Mouse (Mus musculus) heart, adult 2 months (tissue): Measurements from ENCODE around the gene Ldhd. TPM values are rescaled to one million over a fixed set of nuclear protein-coding genes. Genes with fewer than 3 reads are reported as not detected.
"Not testable (repeated sequence)": the region's sequence is repeated elsewhere in the genome, so short reads cannot be mapped to it uniquely, and the experiment has no call there.

Experiments
- DNase-seq, 2 experiments: peaks; one replicate each; pipeline ENCODE4 v3.0.0; 2021
- H3K27ac ChIP-seq: fragments of 200-600 bp; 2 replicates; pipeline ENCODE4 v1.8.1; 2022
- H3K27me3 ChIP-seq: fragments of 200-500 bp; 2 replicates; pipeline ENCODE4 v1.6.1; 2012; ENCODE audit warnings: mild to moderate bottlenecking, low read length, inconsistent platforms, mixed read lengths; ENCODE audit not compliant: control insufficient read depth, insufficient read depth
- H3K36me3 ChIP-seq: fragments of 200-500 bp; 2 replicates; pipeline ENCODE4 v1.6.1; 2012; ENCODE audit warnings: low read length, inconsistent platforms; ENCODE audit not compliant: control insufficient read depth, insufficient read depth
- H3K4me1 ChIP-seq: fragments of 200-500 bp; 2 replicates; pipeline ENCODE4 v1.6.1; 2011; ENCODE audit warnings: low read length; ENCODE audit not compliant: control insufficient read depth, insufficient read depth
- H3K4me3 ChIP-seq: fragments of 200-600 bp; 2 replicates; pipeline ENCODE4 v1.8.1; 2022
- H3K79me2 ChIP-seq: fragments of 200-500 bp; replicated peaks from 2 replicates; pipeline ENCODE4 v1.6.1; 2012; ENCODE audit warnings: mild to moderate bottlenecking, inconsistent platforms, low read length, moderate library complexity, mixed read lengths; ENCODE audit not compliant: control insufficient read depth, insufficient read depth
- H3K9ac ChIP-seq: fragments of 200-500 bp; 2 replicates; pipeline ENCODE4 v1.6.1; 2012; ENCODE audit warnings: low read depth, mild to moderate bottlenecking, control low read depth, inconsistent platforms, low read length, mixed read lengths
- CTCF ChIP-seq: fragments of 200-600 bp; IDR thresholded peaks from 2 replicates; pipeline ENCODE4 v1.8.1; 2022; ENCODE audit warnings: antibody characterized with exemption, mild to moderate bottlenecking, moderate library complexity
- EP300 ChIP-seq: fragments of 200-500 bp; IDR thresholded peaks from 2 replicates; pipeline ENCODE4 v1.6.1; 2011; ENCODE audit warnings: low read depth, low read length, control low read depth; ENCODE audit not compliant: insufficient read depth
- POLR2A ChIP-seq: fragments of 200-500 bp; IDR thresholded peaks from 2 replicates; pipeline ENCODE4 v1.6.1; 2011; ENCODE audit warnings: mild to moderate bottlenecking, low read depth, low read length, control low read depth; ENCODE audit not compliant: insufficient read depth
- WGBS: fragments of 180-500 bp; shearing (Covaris S2); methylation state at CpG from one replicate; pipeline ENCODE4 v1.1.7; 2018; 5-methylcytosine and 5-hydroxymethylcytosine counted together
- intact Hi-C: fragments of 180-260 bp; cut with DNase I; formaldehyde crosslinking; loops from one replicate; pipeline ENCODE4 v1.15.1; 2025
- polyA plus RNA-seq: library from polyadenylated mRNA; depleted of rRNA; stranded (reverse); fragments of >200 nt; gene quantifications from 2 replicates; pipeline ENCODE4 v1.2.3, GENCODE M21; 2012
- total RNA-seq, 2 experiments: library from RNA; stranded (reverse); gene quantifications; 2 replicates each; pipeline ENCODE4 v1.2.3; 2021

The Ldhd gene
- total and polyA plus RNA-seq, 3 experiments: 43.4 to 53.4 (median 52.1) TPM

GRCm38 (mm10) chr8:111658819-111659423 lies 28.7 kb upstream of the Ldhd start:
- Histone ChIP-seq H3K79me2 (peaks cover 1% of the 10 kb centered on the region; the same call in 1 of the 2 replicates), H3K4me1 (peaks cover 16% of the 10 kb centered on the region), H3K27ac (peak overlapping the region; percentile 57), H3K36me3 (peaks cover 8% of the 10 kb centered on the region; the same call in 1 of the 2 replicates), H3K27me3 (no peaks in the 10 kb centered on the region), H3K9ac (no peak overlapping the region), H3K4me3 (no peak overlapping the region)
- DNase-seq: peak in 1 of 2 experiments; percentile 33
- 27% methylated on average over 6 of the region's 6 CpGs for WGBS
- TF ChIP-seq EP300 (no peak), CTCF (no peak), POLR2A (no peak)
- intact Hi-C loops: no loop called here

GRCm38 (mm10) chr8:111657312-111657854 lies 27.2 kb upstream of the Ldhd start:
- intact Hi-C loops: no loop called here
- H3K27me3 ChIP-seq: no peaks in the 10 kb centered on the region
- H3K27ac ChIP-seq: no peak overlapping the region
- DNase-seq: no peak
- H3K4me1 ChIP-seq: peaks cover 16% of the 10 kb centered on the region
- no peak for TF ChIP-seq EP300
- TF ChIP-seq CTCF: no peak
- TF ChIP-seq POLR2A: no peak
- H3K9ac ChIP-seq: no peak overlapping the region
- H3K4me3 ChIP-seq: no peak overlapping the region
- WGBS: 41% methylated on average over 1 of the region's 1 CpGs
- peaks cover 1% of the 10 kb centered on the region for H3K79me2 ChIP-seq
- peaks cover 8% of the 10 kb centered on the region; the same call in 1 of the 2 replicates for H3K36me3 ChIP-seq

DNA sequence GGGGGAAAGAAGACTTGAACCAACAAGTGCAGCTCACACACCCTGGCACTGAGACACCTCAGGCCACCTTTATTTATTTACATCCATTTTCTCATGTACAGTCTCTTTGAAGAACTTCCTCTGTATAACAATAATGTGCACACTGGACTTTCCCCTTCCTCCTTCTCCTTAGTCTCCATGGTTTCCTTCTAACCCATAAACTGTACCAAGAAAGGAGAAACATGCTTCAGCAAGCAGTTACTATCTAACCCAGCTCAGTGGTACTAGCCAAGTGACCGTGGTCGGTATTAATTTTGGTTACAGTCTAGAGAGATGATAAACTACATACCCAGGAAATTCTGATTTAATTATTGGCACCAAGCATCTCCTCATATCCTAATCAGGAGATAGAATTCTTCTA lies 23.4 kb upstream of the Ldhd start:
- Histone ChIP-seq H3K27me3 (no peaks in the 10 kb centered on the region), H3K4me1 (peaks cover 13% of the 10 kb centered on the region), H3K4me3 (no peak overlapping the region), H3K79me2 (peaks cover 1% of the 10 kb centered on the region), H3K36me3 (peaks cover 8% of the 10 kb centered on the region; the same call in 1 of the 2 replicates), H3K9ac (no peak overlapping the region), H3K27ac (no peak overlapping the region)
- no peak for DNase-seq
- no peak for TF ChIP-seq POLR2A
- TF ChIP-seq EP300: no peak
- no peak for TF ChIP-seq CTCF
- intact Hi-C loops: no loop called here
- WGBS: 44% methylated on average over 2 of the region's 2 CpGs

DNA sequence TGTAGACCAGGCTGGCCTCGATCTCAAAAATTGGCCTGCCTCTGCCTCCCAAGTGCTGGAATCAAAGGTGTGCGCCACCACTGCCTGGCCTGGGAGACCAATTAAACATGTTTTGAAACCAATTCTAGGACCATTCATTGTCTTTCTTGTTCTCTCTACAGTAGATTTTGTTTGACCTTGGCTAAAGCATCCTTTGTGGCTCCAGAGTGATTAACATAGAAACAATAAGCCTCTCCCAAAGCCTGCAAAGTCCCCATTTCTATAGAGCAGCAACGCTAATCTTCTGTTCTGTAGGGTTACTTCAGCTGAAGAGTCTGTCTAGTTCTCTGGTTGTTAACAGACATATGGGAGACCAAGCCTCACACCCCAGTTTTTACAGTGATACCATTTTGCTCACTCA lies 20.5 kb upstream of the Ldhd start:
- H3K4me1 ChIP-seq: peaks cover 2% of the 10 kb centered on the region
- 94% methylated on average over 3 of the region's 3 CpGs for WGBS

DNA sequence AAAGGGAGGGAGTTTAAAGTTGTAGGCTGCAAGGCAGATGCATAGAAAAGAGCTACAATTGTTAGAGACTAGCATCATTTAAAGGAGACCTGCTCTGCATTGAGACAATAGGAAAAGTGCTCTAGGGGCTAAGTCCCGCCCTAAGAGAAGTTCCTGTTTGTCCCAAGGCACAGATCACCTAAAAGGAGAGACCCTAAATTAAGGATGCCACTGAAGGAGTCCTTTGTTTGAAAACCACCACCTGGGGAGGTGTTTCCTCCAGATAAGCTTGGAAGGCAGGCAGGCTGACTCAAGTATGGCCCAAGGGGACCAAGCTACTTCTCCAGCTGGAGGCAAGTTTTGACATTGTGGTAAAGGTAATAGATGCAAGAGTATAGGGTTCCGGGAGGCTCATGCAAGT lies 18.7 kb upstream of the Ldhd start:
- no peak overlapping the region for H3K9ac ChIP-seq
- H3K79me2 ChIP-seq: no peaks in the 10 kb centered on the region; the same call in 1 of the 2 replicates
- no peak for TF ChIP-seq POLR2A
- TF ChIP-seq CTCF: no peak
- no peak for TF ChIP-seq EP300
- no peaks in the 10 kb centered on the region for H3K36me3 ChIP-seq
- no peak overlapping the region for H3K4me3 ChIP-seq
- intact Hi-C loops: loop anchor here (5.0 kb wide), 1 partner anchor 307 kb away; no protein-coding TSS in a partner anchor
- DNase-seq: no peak
- H3K4me1 ChIP-seq: peaks cover 2% of the 10 kb centered on the region
- 50% methylated on average over 2 of the region's 2 CpGs for WGBS
- no peak overlapping the region for H3K27ac ChIP-seq
- H3K27me3 ChIP-seq: no peaks in the 10 kb centered on the region

More for the DNA sequence above, 20.5 kb upstream of the Ldhd start:
- Histone ChIP-seq H3K4me3 (no peak overlapping the region), H3K9ac (no peak overlapping the region), H3K79me2 (no peaks in the 10 kb centered on the region; the same call in 1 of the 2 replicates), H3K27me3 (no peaks in the 10 kb centered on the region), H3K27ac (no peak overlapping the region), H3K36me3 (no peaks in the 10 kb centered on the region)
- no peak for DNase-seq
- intact Hi-C loops: no loop called here
- TF ChIP-seq CTCF (no peak), EP300 (no peak), POLR2A (no peak)

- Histone ChIP-seq H3K27me3 (no peaks in the 10 kb centered on the region), H3K4me1 (peaks cover 6% of the 10 kb centered on the region), H3K79me2 (no peaks in the 10 kb centered on the region), H3K27ac (no peak overlapping the region), H3K4me3 (no peak overlapping the region), H3K36me3 (no peaks in the 10 kb centered on the region), H3K9ac (no peak overlapping the region)
- TF ChIP-seq EP300 (no peak), POLR2A (no peak), CTCF (no peak)
- intact Hi-C loops: loop anchor here (5.0 kb wide), 1 partner anchor 303 kb away; no protein-coding TSS in a partner anchor
- 95% methylated on average over 8 of the region's 8 CpGs for WGBS
- DNase-seq: no peak
These were observed 15.5 kb upstream of the Ldhd start for GRCm38 (mm10) chr8:111645715-111646114.

DNA sequence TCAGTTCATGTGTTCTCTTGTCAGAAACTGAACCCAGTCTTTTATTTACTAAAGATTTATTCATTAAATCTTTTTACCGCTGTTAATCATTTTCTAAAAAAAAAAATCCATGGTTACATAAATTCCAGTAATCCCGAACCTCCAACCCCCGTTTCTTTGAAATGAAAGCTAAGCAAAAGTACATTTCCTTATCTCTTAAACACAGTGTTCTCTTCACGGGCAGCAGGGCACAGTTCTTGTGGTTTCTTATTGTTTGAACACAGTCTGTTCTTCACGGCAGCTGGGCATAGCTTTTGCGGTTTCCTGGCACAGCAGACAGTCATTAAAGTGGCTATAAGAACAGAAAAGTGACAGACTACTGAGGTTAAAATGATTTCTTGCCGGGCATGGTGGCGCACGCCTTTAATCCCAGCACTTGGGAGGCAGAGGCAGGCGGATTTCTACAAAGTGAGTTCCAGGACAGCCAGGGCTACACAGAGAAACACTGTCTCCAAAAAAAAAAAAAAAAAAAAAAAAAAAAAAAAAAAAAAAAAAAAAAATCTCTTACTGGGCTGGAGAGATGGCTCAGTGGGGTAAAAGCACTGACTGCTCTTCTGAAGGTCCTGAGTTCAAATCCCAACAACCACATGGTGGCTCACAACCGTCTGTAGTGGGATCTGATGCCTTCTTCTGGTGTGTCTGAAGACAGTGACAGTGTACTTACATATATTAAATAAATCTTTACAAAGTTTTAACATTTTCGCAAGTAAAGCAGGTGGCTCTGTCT lies 14.3 kb upstream of the Ldhd start:
- H3K4me1 ChIP-seq, H3K36me3 ChIP-seq, H3K79me2 ChIP-seq, H3K27me3 ChIP-seq, H3K9ac ChIP-seq: not testable (repeated sequence)
- intact Hi-C loops: loop anchor here (5.0 kb wide), 2 partner anchors 122 to 302 kb away; partner anchors contain the start of gene Wdr59
- Histone ChIP-seq H3K4me3 (peak overlapping the region; percentile 100), H3K27ac (peak overlapping the region; percentile 97)
- peak; percentile 33 to 47 for DNase-seq
- WGBS: 41% methylated on average over 12 of the region's 12 CpGs
